Mouse (Mus musculus) kidney, embryonic 14.5 days (tissue): ENCODE measurements at regions not wholly inside any gene's neighbourhood (a gene's known extent, or its start where the extent isn't known, plus 50 kb on each side); places are given as distances from the start of the nearest gene placed in this dataset.

Experiments used
- ATAC-seq: fragments of 200-750 bp; cut with Nextera tagmentation; 2 replicates; pipeline ENCODE4 v1.8.0; 2017; ENCODE audit warnings: moderate number of reproducible peaks, mild to moderate bottlenecking, moderate TSS enrichment, moderate library complexity; ENCODE audit not compliant: low FRiP score, low TSS enrichment
- H3K27ac ChIP-seq: fragments of 300-500 bp; sonication (generic); 2 replicates; pipeline ENCODE4 v1.5.1; 2014; ENCODE audit warnings: low read depth, mild to moderate bottlenecking, low read length, moderate library complexity, mixed read lengths
- H3K27me3 ChIP-seq: fragments of 300-500 bp; sonication (generic); 2 replicates; pipeline ENCODE4 v1.6.1; 2014; ENCODE audit warnings: mild to moderate bottlenecking, low read length; ENCODE audit not compliant: control insufficient read depth, insufficient read depth
- H3K36me3 ChIP-seq: fragments of 300-500 bp; sonication (generic); 2 replicates; pipeline ENCODE4 v1.6.1; 2014; ENCODE audit warnings: low read length, mixed read lengths; ENCODE audit not compliant: control insufficient read depth, insufficient read depth
- H3K4me1 ChIP-seq: fragments of 300-500 bp; sonication (generic); 2 replicates; pipeline ENCODE4 v1.6.1; 2014; ENCODE audit warnings: low read length, mixed read lengths; ENCODE audit not compliant: control insufficient read depth, insufficient read depth
- H3K4me2 ChIP-seq: fragments of 300-500 bp; sonication (generic); replicated peaks from 2 replicates; pipeline ENCODE4 v1.6.1; 2014; ENCODE audit warnings: low read depth, mild to moderate bottlenecking, low read length
- H3K4me3 ChIP-seq: fragments of 300-500 bp; sonication (generic); 2 replicates; pipeline ENCODE4 v1.5.1; 2014; ENCODE audit warnings: mild to moderate bottlenecking, low read length
- H3K9ac ChIP-seq: fragments of 300-500 bp; sonication (generic); 2 replicates; pipeline ENCODE4 v1.6.1; 2014; ENCODE audit warnings: low read depth, mild to moderate bottlenecking, low read length, moderate library complexity
- H3K9me3 ChIP-seq: fragments of 300-500 bp; sonication (generic); 2 replicates; pipeline ENCODE4 v1.6.1; 2016; ENCODE audit warnings: low read length; ENCODE audit not compliant: control insufficient read depth
- WGBS: fragments of 180-500 bp; shearing (Covaris S2); extraction: QIAGEN DNeasy Blood & Tissue Kit; methylation state at CpG from one replicate; pipeline ENCODE4 v1.1.7; 2014; 5-methylcytosine and 5-hydroxymethylcytosine counted together

DNA sequence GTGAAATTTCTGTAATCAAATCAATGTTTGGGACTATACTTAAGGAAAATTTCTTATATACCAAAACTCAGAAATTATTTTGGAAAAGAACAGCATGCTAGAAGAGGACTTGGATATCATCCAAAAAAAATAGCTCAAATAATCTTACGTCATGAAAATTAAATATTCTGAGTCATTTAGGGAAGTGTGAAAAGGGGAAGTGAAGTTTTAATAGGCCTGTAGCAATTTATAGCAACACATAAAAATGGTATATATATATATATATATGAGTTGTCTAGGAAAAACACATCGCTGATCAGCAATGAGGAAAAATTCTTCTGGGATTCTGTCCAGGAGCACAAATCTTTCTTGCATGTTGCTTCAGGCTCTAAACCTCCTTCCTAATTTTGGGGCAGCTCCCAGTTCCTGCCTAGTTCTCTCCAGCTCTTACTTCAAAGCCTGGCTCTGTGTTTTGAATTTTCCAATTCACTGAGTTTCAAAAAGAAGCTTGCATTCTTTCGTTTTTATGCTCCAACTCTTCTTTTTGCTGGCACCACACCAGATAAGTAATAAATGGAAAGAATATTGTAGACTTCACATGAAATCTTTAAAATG is 402.5 kb upstream of the Gemin8 start:
- 0 out of 2 replicates have a peak, but pooled peaks have one; percentile 32 for ATAC-seq
- Histone ChIP-seq H3K27ac (no peak overlapping the region), H3K4me2 (no peak overlapping the region), H3K9me3 (no peaks in the 10 kb centered on the region), H3K9ac (no peak overlapping the region), H3K4me3 (no peak overlapping the region), H3K4me1 (no peaks in the 10 kb centered on the region), H3K36me3 (no peaks in the 10 kb centered on the region), H3K27me3 (no peaks in the 10 kb centered on the region)
- WGBS = 53% methylated on average over 3 of the region's 3 CpGs
